Mouse (Mus musculus) neural tube, embryonic 11.5 days (tissue): ENCODE measurements around the gene Babam2. TPM values are rescaled to one million over a fixed set of nuclear protein-coding genes. Genes with fewer than 3 reads are reported as not detected.

Experiments used
- ATAC-seq: fragments of 200-750 bp; cut with Nextera tagmentation; 2 replicates; pipeline ENCODE4 v1.8.0; 2017; ENCODE audit warnings: moderate number of reproducible peaks, mild to moderate bottlenecking, moderate TSS enrichment, moderate library complexity; ENCODE audit not compliant: insufficient read depth, low FRiP score, low TSS enrichment
- DNase-seq: peaks from one replicate; pipeline ENCODE4 v3.0.0-alpha.2; 2015; ENCODE audit warnings: low spot score
- H3K27ac ChIP-seq: fragments of 300-500 bp; sonication (generic); 2 replicates; pipeline ENCODE4 v1.5.1; 2014; ENCODE audit warnings: low read depth, mild to moderate bottlenecking, low read length
- H3K27me3 ChIP-seq: fragments of 300-500 bp; sonication (generic); 2 replicates; pipeline ENCODE4 v1.6.1; 2014; ENCODE audit warnings: mild to moderate bottlenecking, low read length, mixed read lengths; ENCODE audit not compliant: control insufficient read depth, insufficient read depth
- H3K36me3 ChIP-seq: fragments of 300-500 bp; sonication (generic); 2 replicates; pipeline ENCODE4 v1.6.1; 2014; ENCODE audit warnings: mild to moderate bottlenecking, low read length, moderate library complexity, mixed read lengths; ENCODE audit not compliant: control insufficient read depth, insufficient read depth
- H3K4me1 ChIP-seq: fragments of 300-500 bp; sonication (generic); 2 replicates; pipeline ENCODE4 v1.6.1; 2014; ENCODE audit warnings: low read length, mixed read lengths; ENCODE audit not compliant: control insufficient read depth, insufficient read depth
- H3K4me2 ChIP-seq: fragments of 300-500 bp; sonication (generic); 2 replicates; pipeline ENCODE4 v1.6.1; 2014; ENCODE audit warnings: low read depth, mild to moderate bottlenecking, moderate library complexity
- H3K4me3 ChIP-seq: fragments of 300-500 bp; sonication (generic); 2 replicates; pipeline ENCODE4 v1.5.1; 2014; ENCODE audit warnings: low read depth, low read length
- H3K9ac ChIP-seq: fragments of 300-500 bp; sonication (generic); 2 replicates; pipeline ENCODE4 v1.6.1; 2014; ENCODE audit warnings: mild to moderate bottlenecking, low read length
- H3K9me3 ChIP-seq: fragments of 300-500 bp; sonication (generic); 2 replicates; pipeline ENCODE4 v1.6.1; 2016; ENCODE audit warnings: low read length; ENCODE audit not compliant: control insufficient read depth
- WGBS: fragments of 180-500 bp; shearing (Covaris S2); extraction: QIAGEN DNeasy Blood & Tissue Kit; methylation state at CpG from one replicate; pipeline ENCODE4 v1.1.7; 2014; 5-methylcytosine and 5-hydroxymethylcytosine counted together
- polyA plus RNA-seq: library from polyadenylated mRNA; unstranded; fragments of >200 nt; fragmentation: Nextera tagmentation; extraction: Ambion mirVana; gene quantifications from 2 replicates; pipeline ENCODE4 v1.2.1, GENCODE M21; 2014

Gene Babam2
- polyA plus RNA-seq, 1 experiment from 2014 or later, result 45.0 TPM

- Histone ChIP-seq H3K27me3 (no peaks in the 10 kb centered on the region), H3K4me2 (no peak overlapping the region), H3K27ac (no peak overlapping the region), H3K36me3 (no peaks in the 10 kb centered on the region), H3K9ac (no peak overlapping the region), H3K9me3 (no peaks in the 10 kb centered on the region), H3K4me3 (no peak overlapping the region), H3K4me1 (no peaks in the 10 kb centered on the region)
- no peak for DNase-seq
- ATAC-seq, result no peak
- 92% methylated on average over 2 of the region's 2 CpGs for WGBS
Measured at GRCm38 (mm10) chr5:32085971-32086370, 388.5 kb downstream of the Babam2 start.

- ATAC-seq (no peak), DNase-seq (no peak)
- no peaks in the 10 kb centered on the region for H3K9me3 ChIP-seq
- 87% methylated on average over 6 of the region's 6 CpGs for WGBS
- no peaks in the 10 kb centered on the region for H3K4me1 ChIP-seq
- H3K4me2 ChIP-seq, result no peak overlapping the region
- H3K4me3 ChIP-seq, result no peak overlapping the region
- H3K27ac ChIP-seq, result no peak overlapping the region
- H3K36me3 ChIP-seq, result no peaks in the 10 kb centered on the region
- H3K9ac ChIP-seq, result no peak overlapping the region
- H3K27me3 ChIP-seq, result no peaks in the 10 kb centered on the region
Measured at GRCm38 (mm10) chr5:32086526-32087090, 389.1 kb downstream of the Babam2 start.

DNA sequence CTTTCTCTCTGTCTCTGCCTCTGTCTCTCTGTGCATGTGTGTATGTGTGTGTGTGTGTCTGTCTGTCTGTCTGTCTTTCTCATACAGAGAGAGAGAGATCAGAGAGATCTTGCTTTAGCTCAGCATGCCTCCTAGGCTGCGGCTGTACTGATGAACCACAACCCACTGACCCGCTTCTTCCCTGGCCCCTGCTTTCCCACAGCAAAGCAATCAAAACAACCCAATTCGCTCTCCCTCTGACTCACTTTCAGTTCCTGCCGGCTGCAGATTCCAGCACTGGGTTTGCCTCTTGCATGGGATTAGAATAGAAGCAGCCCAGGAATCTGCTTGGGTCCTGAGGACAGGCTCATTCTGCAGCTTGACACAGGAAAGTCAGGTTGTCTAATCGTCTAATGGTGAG, 392.0 kb downstream of the Babam2 start:
- DNase-seq, result no peak
- Histone ChIP-seq H3K9ac (no peak overlapping the region), H3K27ac (no peak overlapping the region), H3K27me3 (no peaks in the 10 kb centered on the region), H3K9me3 (no peaks in the 10 kb centered on the region), H3K4me3 (no peak overlapping the region), H3K4me1 (no peaks in the 10 kb centered on the region), H3K4me2 (no peak overlapping the region), H3K36me3 (no peaks in the 10 kb centered on the region)
- WGBS, result 52% methylated on average over 5 of the region's 5 CpGs
- ATAC-seq, result no peak

GRCm38 (mm10) chr5:32092281-32092680, 394.8 kb downstream of the Babam2 start:
- H3K27ac ChIP-seq, result no peak overlapping the region
- H3K4me3 ChIP-seq, result no peak overlapping the region
- ATAC-seq, result no peak
- no peaks in the 10 kb centered on the region for H3K36me3 ChIP-seq
- no peaks in the 10 kb centered on the region for H3K4me1 ChIP-seq
- DNase-seq, result no peak
- H3K9ac ChIP-seq, result no peak overlapping the region
- H3K9me3 ChIP-seq, result no peaks in the 10 kb centered on the region
- no peaks in the 10 kb centered on the region for H3K27me3 ChIP-seq
- H3K4me2 ChIP-seq, result no peak overlapping the region

DNA sequence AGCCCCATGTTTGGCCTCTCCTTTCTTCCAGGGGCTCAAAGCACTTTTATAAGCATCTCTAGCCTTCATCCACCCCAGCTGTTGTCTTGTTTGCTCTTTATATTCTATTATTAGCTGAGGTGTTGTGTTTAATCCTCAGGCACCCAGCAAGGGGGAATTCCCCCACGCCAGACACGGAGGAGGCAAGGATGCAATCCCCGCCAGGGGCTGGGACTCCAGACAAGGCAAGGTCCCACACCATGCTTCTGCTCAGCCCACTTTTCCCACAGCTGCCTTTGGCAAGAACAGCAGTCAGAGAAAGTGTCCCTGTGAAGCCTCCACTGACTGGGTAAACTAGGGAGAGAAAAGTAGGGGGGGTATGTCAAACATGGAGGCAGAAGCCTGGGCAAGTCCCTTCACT, 401.2 kb downstream of the Babam2 start:
- Histone ChIP-seq H3K27me3 (no peaks in the 10 kb centered on the region), H3K36me3 (no peaks in the 10 kb centered on the region), H3K9ac (no peak overlapping the region), H3K4me2 (no peak overlapping the region), H3K9me3 (no peaks in the 10 kb centered on the region), H3K4me1 (no peaks in the 10 kb centered on the region), H3K27ac (no peak overlapping the region), H3K4me3 (no peak overlapping the region)
- no peak for ATAC-seq
- no peak for DNase-seq
- WGBS, result 88% methylated on average over 3 of the region's 3 CpGs

DNA sequence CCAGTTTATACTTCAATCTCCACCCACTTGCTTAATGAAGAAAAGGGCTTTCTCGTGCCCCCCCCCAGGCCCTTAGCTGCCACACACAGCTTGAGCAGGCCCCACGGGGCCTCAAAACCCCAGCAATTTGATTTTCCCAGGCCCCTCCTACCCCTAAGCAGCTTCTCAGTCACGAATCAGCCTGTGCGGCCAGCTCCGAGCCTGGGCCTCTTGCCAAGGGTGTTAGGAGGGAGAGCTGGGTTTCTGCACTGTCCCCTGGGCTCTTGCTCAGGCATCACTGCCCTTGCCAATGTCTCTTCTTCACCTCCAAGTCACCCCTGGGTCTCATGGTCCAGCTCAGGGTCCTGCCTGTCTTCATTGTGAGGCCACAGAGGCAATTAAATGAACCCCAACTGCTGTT, 405.0 kb downstream of the Babam2 start:
- no peak overlapping the region for H3K4me2 ChIP-seq
- H3K4me3 ChIP-seq, result no peak overlapping the region
- ATAC-seq, result no peak
- H3K27ac ChIP-seq, result no peak overlapping the region
- no peaks in the 10 kb centered on the region for H3K4me1 ChIP-seq
- no peak overlapping the region for H3K9ac ChIP-seq
- H3K36me3 ChIP-seq, result no peaks in the 10 kb centered on the region
- no peaks in the 10 kb centered on the region for H3K27me3 ChIP-seq
- no peaks in the 10 kb centered on the region for H3K9me3 ChIP-seq
- no peak for DNase-seq
- 53% methylated on average over 5 of the region's 5 CpGs for WGBS

DNA sequence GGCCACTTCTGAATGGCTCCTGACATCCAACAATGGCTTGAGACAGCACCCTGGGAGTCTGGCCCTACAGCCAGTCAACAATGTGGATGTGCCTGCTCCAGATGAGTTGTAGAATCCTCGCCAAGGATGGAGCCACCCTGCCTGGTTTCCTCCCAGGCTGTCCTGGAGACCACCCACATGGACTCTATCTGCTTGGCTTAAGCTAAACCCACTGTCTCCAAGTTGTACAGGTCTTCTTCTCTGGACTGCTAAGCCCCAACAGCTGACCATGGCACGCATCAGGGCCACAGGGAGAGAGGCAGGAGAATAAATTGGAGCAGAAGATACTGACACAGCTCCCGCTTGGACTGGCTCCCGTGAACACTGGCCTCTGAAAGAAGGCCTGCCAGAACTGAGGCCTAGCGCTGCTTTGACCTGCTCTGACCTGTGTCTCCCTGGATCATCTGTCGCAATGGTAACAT, 405.5 kb downstream of the Babam2 start:
- Histone ChIP-seq H3K9me3 (no peaks in the 10 kb centered on the region), H3K4me2 (no peak overlapping the region), H3K9ac (no peak overlapping the region), H3K4me1 (no peaks in the 10 kb centered on the region), H3K36me3 (no peaks in the 10 kb centered on the region), H3K27me3 (no peaks in the 10 kb centered on the region), H3K4me3 (no peak overlapping the region), H3K27ac (no peak overlapping the region)
- DNase-seq (no peak), ATAC-seq (no peak)
- 82% methylated on average over 6 of the region's 6 CpGs for WGBS

GRCm38 (mm10) chr5:32103545-32103944, 406.1 kb downstream of the Babam2 start:
- 97% methylated on average over 1 of the region's 1 CpGs for WGBS
- H3K36me3 ChIP-seq, result no peaks in the 10 kb centered on the region
- H3K9ac ChIP-seq, result no peak overlapping the region

DNA sequence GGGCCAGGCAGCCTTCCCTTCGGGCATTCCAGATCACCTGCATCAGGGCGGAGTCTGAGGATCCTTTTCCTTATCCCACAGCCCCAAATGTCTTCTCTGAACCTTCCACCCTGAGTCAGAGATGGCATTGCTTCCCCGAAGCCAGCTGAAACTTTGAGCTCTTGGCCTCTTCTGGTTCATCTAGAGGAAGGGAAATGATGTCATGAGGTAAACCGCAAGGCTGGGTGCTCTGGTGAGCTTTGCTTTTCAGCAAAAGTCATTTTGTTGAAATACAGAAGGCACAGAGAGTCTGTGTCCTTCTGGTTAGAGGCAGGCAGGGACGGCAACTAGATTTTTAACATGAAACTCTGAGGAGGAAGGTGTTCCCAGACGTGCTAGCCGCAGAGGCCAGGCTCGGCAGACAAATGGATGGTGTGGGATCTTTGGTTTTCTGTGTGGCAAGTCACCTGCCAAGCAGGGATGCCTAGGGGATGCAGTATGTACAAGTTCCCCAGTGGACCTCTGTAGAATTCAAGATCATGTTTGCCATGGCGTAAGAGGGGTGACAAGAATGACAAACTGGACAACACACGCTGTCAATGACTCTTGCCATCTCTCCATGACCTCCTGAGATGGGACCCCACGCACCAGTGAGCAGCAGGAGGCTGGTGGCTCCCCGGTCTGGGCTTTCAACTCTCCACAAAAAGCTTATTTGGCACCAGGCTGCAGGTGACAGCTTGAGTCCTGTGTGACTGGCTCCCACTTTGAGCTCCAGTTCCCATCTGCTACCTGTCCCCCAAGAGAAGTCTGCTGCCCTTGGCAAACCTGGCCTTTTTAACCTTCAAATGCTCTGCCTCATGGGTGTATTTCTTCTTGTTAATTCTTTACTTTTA, 406.9 kb downstream of the Babam2 start:
- H3K36me3 ChIP-seq, result no peaks in the 10 kb centered on the region
- 85% methylated on average over 12 of the region's 12 CpGs for WGBS

More at GRCm38 (mm10) chr5:32103545-32103944, 406.1 kb downstream of the Babam2 start:
- no peak overlapping the region for H3K4me3 ChIP-seq
- H3K9me3 ChIP-seq, result no peaks in the 10 kb centered on the region
- no peak for ATAC-seq
- DNase-seq, result no peak
- H3K27ac ChIP-seq, result no peak overlapping the region
- H3K4me1 ChIP-seq, result no peaks in the 10 kb centered on the region
- H3K4me2 ChIP-seq, result no peak overlapping the region
- no peaks in the 10 kb centered on the region for H3K27me3 ChIP-seq

More for the DNA sequence above, 406.9 kb downstream of the Babam2 start:
- ATAC-seq (no peak), DNase-seq (no peak)
- Histone ChIP-seq H3K4me1 (no peaks in the 10 kb centered on the region), H3K9ac (no peak overlapping the region), H3K9me3 (no peaks in the 10 kb centered on the region), H3K27ac (no peak overlapping the region), H3K4me3 (no peak overlapping the region), H3K27me3 (no peaks in the 10 kb centered on the region), H3K4me2 (no peak overlapping the region)
